Mouse (Mus musculus): ENCODE data around the gene Vgll4.

Gene Vgll4

DNA sequence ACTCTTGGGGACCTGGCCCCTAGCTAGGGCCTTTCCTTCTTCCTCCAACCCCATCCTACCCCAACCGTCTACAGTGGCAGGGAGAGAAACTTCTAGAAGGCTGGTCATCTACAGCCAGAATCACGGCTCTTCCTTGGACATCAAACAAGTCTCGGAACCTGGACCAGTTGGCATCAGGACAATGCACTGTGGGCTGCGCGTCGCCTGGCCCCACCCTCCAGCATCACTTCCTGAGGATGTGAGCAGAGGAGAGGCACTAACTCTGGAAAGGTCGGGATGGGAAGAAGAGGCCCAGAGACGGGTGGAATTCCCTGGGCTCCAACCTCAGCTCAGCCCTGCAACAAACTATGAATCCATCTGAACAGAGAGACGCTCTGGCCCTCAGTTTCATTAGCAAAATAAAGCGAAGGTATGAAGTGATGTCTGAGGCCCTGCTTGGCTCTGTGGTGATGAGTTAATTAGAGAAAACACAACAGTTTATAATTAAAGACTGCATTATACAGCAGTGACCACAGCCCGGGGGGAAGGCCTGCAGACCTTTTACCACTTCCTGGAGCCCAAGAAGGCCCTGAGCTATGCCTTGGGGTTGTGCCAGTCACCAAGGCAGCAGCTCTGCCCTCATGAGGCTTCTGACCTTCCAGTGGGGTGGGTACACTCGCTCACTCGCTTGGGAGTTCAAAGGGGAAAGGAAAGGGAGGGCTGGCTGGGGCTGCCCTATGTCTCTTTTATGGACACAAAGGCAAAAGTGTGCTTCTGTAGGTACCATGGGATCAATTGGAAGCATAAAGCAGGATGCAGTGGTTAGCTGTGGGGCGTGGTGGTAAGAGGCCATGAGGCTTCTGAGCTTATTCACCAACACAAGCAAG is 51.8 kb downstream of the Vgll4 start:
- DNase-seq (ENCODE audit: low spot score): peak; percentile 51

DNA sequence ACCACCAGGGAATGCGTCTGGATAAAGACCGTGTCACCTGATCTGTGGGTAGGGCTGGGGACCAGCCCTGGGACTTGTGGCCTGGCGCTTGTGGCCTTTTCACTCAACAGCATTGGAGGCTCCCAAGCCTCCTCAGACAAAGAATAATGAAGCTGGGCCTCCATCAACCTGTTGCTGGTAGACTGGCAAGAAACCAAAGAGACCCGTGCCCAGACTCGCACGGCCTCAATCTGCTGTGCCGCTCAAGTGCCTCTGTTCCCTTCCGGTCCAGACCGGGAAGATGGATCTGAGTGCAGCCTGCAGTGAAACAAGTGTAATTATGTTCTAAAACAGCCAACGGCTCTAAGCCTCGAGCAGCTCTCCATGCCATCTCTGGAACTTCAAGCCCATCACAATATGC is 52.7 kb downstream of the Vgll4 start:
- DNase-seq (ENCODE audit: low spot score): no peak

DNA sequence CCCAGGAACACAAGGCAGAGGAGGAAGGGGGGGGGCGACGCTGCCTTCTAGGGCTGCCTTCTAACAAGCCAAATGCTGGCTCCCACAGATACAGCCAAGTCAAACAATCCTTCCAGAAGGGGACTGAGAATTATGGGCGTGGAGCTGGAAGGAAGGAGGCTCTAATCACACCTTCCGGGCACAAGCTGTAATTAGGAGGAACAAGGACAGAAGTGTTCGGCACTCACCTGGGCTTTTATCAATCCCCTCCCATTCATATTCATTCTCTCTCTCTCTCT is 53.1 kb downstream of the Vgll4 start:
- no peak for DNase-seq (ENCODE audit: low spot score)

GRCm38 (mm10) chr6:114915915-114916714 is 53.7 kb downstream of the Vgll4 start:
- no peak for DNase-seq (ENCODE audit: low spot score)

DNA sequence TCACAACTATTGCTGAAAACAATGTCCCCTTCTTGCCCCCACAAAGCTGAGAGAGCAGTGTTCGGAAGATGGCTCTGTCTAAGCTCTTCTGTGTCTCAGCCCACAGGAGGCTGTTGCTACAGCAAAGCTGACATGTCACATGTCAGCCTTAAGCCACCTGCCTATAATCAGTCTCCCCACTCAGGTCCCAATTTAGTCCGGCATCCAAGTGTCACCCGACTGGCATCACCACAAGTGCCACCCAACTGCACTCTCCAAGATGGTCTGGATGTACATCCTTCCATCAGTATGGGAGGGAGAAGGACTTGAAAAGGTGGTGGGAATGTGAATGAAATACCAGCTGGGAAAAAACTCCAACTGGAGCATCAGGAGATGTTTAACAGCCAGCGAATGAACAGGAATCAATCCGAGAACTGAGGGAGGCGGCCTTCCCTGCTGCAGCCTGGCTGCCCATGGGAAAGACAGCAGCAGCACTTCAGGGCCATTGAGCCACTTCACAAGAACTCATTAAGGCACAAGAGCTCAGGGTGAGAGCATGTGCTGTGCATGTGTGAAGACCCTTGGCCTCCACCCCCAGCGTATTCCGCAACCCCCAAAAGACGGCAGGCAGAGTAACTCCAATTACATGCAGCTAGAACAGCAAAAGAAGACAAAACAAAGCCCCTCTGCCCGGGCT is 55.6 kb downstream of the Vgll4 start:
- DNase-seq (ENCODE audit: low spot score): no peak

- DNase-seq (ENCODE audit: low spot score): no peak
Observed at GRCm38 (mm10) chr6:114913142-114913541, 56.7 kb downstream of the Vgll4 start.

GRCm38 (mm10) chr6:114911540-114911939 is 58.3 kb downstream of the Vgll4 start:
- DNase-seq (ENCODE audit: low spot score): peak; percentile 39

DNA sequence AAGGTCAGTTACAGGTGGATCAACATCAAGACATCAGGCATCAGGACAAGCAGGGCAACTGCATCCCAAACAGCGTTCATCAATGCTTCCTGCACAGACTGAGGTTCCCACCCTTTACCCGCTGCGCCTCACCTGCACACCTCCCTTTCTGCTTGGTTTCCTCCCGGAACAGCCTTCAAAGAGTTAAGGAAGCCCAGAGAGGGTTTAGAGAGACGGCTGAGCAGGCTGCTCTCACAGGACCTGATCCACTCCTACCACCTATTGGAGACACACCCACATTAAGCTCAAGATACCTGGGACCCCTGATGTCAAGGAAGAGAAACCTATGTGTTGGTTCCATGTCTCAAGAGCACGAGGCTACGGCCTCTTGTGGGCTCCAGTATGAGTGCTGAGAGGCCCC is 60.0 kb downstream of the Vgll4 start:
- no peak for DNase-seq (ENCODE audit: low spot score)

DNA sequence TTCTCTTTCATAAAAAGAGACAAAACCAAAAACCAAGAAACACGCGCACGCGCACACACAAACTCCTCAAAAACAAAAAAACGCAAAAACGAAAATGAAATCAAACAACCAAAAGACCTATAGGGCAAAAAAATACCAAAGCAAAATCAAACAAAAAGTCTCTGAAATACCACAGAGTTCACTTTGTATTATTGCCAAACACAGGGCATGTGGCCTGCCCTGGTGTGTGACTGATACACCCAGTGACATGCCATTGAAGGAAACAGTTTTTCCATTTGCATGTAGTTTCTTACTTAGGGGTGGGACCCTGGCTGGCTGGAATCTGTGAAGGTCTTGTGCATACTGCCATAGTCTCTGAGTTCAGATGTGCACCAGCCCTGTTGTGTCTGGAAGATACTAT is 62.3 kb downstream of the Vgll4 start:
- peak; percentile 75 for DNase-seq (ENCODE audit: low spot score)

- DNase-seq (ENCODE audit: low spot score): no peak
Observed at GRCm38 (mm10) chr6:114906209-114906608, 63.6 kb downstream of the Vgll4 start.

- DNase-seq (ENCODE audit: low spot score): peak; percentile 39
Observed at GRCm38 (mm10) chr6:114905253-114906028, 64.4 kb downstream of the Vgll4 start.

DNA sequence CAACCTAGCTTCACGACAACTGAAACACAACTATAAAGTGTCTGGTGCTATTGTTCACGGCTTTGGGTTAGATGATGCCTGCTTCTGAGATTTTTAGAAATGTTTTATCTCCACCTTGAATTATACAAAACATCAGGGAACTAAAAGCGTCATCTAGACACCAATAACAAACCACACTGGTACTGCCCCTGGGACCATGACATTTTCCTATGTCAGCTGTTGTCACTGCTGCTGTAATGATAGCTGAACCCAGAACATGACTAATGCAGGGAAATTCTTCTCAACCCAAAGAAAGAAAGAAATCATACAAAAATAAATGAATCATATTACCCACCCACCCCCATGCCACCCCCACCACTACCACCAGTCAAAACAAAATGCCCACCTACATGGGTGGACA is 65.0 kb downstream of the Vgll4 start:
- DNase-seq (ENCODE audit: low spot score): peak; percentile 24

DNA sequence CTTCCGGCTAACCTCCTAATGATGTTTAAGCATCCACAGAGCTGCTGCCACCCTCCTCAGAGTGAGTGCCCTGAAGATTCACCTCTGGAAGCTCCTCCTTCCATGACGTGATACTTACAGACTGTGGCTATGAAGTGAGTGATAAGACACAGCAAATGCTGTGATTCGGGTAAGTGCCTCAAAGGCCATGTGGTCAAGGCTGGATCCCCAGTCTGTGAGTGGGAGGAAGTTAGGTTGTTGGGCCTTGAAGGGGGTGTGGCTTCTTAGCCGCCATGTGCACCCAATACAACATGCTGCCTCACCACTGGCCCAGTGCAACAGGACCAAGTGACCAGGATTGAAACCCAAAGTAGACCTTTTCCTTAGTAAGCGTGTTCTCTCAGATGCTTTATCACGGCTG is 65.6 kb downstream of the Vgll4 start:
- no peak for DNase-seq (ENCODE audit: low spot score)

DNA sequence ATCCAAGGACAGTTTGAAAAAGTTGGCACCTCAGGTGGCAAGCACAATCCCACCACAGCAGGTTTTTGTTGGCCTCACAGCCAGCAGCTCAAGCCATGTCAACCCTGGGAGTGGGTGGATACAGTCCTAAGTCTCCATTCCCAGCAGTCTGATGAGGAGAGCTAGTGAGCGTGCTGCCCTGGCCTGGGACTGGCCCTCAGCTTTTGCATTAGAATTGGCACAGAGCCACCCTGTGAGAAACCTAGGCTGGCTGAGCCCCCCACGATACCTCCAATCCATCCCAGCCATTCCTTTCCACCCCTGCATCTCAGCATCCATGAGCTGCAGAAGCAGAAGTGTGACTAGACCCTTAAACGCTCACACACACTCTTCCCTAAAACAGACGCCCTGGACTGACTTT is 67.9 kb downstream of the Vgll4 start:
- DNase-seq (ENCODE audit: low spot score): no peak

GRCm38 (mm10) chr6:114901321-114901824 is 68.4 kb downstream of the Vgll4 start:
- DNase-seq (ENCODE audit: low spot score): peak; percentile 26

DNA sequence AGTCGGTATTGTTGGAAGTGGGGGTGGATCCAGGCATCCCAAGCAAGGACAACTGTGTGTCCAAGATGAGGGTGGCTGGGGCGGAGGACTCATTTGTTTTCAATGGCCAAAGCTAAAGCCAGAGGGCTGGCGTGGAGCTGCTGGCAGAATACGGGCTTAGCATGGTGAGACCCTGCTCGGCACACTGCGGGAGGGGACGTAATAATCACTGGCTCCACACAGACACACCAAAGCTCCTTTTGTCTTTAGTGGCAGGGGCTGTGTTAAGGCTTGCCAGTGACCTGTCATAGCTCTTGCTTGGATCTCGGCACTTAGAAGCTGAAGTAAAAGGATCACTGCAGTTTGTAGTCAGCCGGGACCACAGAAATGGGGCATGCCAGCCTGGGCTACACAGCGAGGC is 69.6 kb downstream of the Vgll4 start:
- no peak for DNase-seq (ENCODE audit: low spot score)

DNA sequence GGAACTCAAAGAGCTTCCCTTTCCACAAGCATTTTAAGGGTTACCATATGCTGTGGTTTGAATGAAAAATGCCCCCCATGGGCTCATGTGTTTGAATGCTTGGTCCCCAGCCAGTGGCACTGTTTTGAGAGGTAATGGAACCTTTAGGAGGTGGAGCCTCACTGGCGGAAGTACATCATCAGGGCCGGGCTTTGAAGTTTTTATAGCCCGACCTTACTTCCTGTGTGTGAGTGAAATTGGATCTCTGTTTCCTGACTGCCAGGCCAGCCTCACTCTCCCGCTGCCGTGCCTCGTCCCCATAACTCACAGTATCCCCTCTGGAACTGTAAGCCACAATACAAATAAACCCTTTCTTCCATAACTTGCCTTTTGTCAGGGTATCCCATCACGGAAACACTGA is 70.1 kb downstream of the Vgll4 start:
- DNase-seq (ENCODE audit: low spot score): peak; percentile 68

GRCm38 (mm10) chr6:114898949-114899348 is 70.8 kb downstream of the Vgll4 start:
- DNase-seq (ENCODE audit: low spot score): peak; percentile 64

DNA sequence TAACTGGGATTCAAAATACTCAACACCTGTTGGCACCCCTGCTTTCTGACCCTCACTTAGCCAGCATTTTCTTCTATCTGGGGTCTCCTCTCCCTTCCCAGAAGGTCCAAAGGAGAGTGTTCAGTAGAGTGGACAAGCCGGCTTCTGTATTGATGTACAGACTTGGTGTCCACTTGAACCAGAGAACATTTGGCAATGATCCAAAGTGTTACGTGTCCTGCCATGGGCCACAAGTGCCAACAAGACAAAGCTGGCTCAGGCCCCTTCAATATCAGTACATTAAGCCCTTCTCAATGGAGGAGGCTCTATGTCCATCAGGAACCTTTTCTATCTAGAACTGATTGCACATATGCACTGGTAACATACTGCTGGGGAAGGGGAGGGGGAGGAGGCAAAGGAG is 73.5 kb downstream of the Vgll4 start:
- no peak for DNase-seq (ENCODE audit: low spot score)

DNA sequence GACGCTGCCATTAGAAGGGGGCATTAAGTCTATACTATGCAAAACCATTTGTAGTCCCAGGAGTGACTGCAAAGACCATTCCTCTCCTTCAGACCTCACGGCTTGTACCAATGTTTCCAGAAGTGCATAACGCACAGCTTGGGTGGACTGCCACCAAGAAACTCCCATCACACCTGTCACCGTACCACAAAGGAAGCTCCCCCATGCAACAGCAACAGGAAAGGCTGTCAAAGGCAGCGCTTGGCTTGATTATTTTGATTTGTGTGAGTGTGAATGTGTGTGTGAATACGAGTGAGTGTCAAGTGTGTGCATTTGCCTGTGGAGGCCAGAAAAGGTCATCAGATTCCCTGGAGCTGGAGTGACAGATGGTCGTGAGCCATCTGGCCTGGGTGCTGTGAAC is 74.6 kb downstream of the Vgll4 start:
- peak; percentile 46 for DNase-seq (ENCODE audit: low spot score)

GRCm38 (mm10) chr6:114894548-114895106 is 75.2 kb downstream of the Vgll4 start:
- peak; percentile 76 for DNase-seq (ENCODE audit: low spot score)

Data from T-cell, adult 2 months (primary cell).